Mouse (Mus musculus): ENCODE results near the gene Adam17.

Adam17 gene

GRCm38 (mm10) chr12:21315923-21316868 lies 57.2 kb downstream of the Adam17 start, which contains the start of gene Iah1:
TSS of gene Iah1 (plus strand) at chr12:21316389.
- ATAC-seq (ENCODE audit: insufficient number of reproducible peaks, low FRiP score, low TSS enrichment) = peak; percentile 82

GRCm38 (mm10) chr12:21312201-21312600 lies 61.2 kb downstream of the Adam17 start:
- no peak for ATAC-seq (ENCODE audit: insufficient number of reproducible peaks, low FRiP score, low TSS enrichment)

- no peak for ATAC-seq (ENCODE audit: insufficient number of reproducible peaks, low FRiP score, low TSS enrichment)
These were observed 66.7 kb downstream of the Adam17 start for GRCm38 (mm10) chr12:21306721-21307120.

- ATAC-seq (ENCODE audit: insufficient number of reproducible peaks, low FRiP score, low TSS enrichment) = no peak
These were observed 67.7 kb downstream of the Adam17 start for GRCm38 (mm10) chr12:21305741-21306140.

GRCm38 (mm10) chr12:21302361-21302783 lies 71.1 kb downstream of the Adam17 start:
- no peak for ATAC-seq (ENCODE audit: insufficient number of reproducible peaks, low FRiP score, low TSS enrichment)

- ATAC-seq (ENCODE audit: insufficient number of reproducible peaks, low FRiP score, low TSS enrichment) = no peak
These were observed 71.5 kb downstream of the Adam17 start for GRCm38 (mm10) chr12:21301932-21302331.

- no peak for ATAC-seq (ENCODE audit: insufficient number of reproducible peaks, low FRiP score, low TSS enrichment)
These were observed 72.1 kb downstream of the Adam17 start for GRCm38 (mm10) chr12:21301324-21301723.

- ATAC-seq (ENCODE audit: insufficient number of reproducible peaks, low FRiP score, low TSS enrichment) = no peak
These were observed 74.6 kb downstream of the Adam17 start for GRCm38 (mm10) chr12:21298856-21299255.

GRCm38 (mm10) chr12:21289651-21290050 lies 83.8 kb downstream of the Adam17 start:
- ATAC-seq (ENCODE audit: insufficient number of reproducible peaks, low FRiP score, low TSS enrichment) = no peak

GRCm38 (mm10) chr12:21288716-21289395 lies 84.6 kb downstream of the Adam17 start:
- ATAC-seq (ENCODE audit: insufficient number of reproducible peaks, low FRiP score, low TSS enrichment) = no peak

GRCm38 (mm10) chr12:21286712-21287650 lies 86.5 kb downstream of the Adam17 start:
- no peak; the same call in 1 of the 2 replicates for ATAC-seq (ENCODE audit: insufficient number of reproducible peaks, low FRiP score, low TSS enrichment)

- peak; percentile 96 for ATAC-seq (ENCODE audit: insufficient number of reproducible peaks, low FRiP score, low TSS enrichment)
These were observed 87.2 kb downstream of the Adam17 start, which contains the start of gene Itgb1bp1 for GRCm38 (mm10) chr12:21286243-21286622. TSS of gene Itgb1bp1 (minus strand) at chr12:21286284.

- peak; percentile 73 for ATAC-seq (ENCODE audit: insufficient number of reproducible peaks, low FRiP score, low TSS enrichment)
These were observed 87.8 kb downstream of the Adam17 start for GRCm38 (mm10) chr12:21285508-21286242.

GRCm38 (mm10) chr12:21284761-21285441 lies 88.5 kb downstream of the Adam17 start, which contains the start of gene Cpsf3:
TSS of gene Cpsf3 (plus strand) at chr12:21285391.
- no peak for ATAC-seq (ENCODE audit: insufficient number of reproducible peaks, low FRiP score, low TSS enrichment)

GRCm38 (mm10) chr12:21277352-21277864 lies 96.0 kb downstream of the Adam17 start:
- no peak for ATAC-seq (ENCODE audit: insufficient number of reproducible peaks, low FRiP score, low TSS enrichment)

- peak; percentile 52 for ATAC-seq (ENCODE audit: insufficient number of reproducible peaks, low FRiP score, low TSS enrichment)
These were observed 99.0 kb downstream of the Adam17 start for GRCm38 (mm10) chr12:21274446-21274845.

Data from cerebellum, adult (tissue).